Mouse (Mus musculus) lung, postnatal 36 days (tissue): ENCODE data around the gene Gm5114.
"Not testable (repeated sequence)": the region's sequence is repeated elsewhere in the genome, so short reads cannot be mapped to it uniquely, and the experiment has no call there.

Experiments used
- DNase-seq: peaks from one replicate; pipeline ENCODE4 v3.0.0; 2022; ENCODE audit warnings: mixed read lengths

Gm5114 gene

GRCm38 (mm10) chr7:39413060-39413459 is at the start of gene Gm5114:
Gene Gm5114 (minus strand): TSS chr7:39413160.
- DNase-seq = not testable (repeated sequence)

- DNase-seq = peak; percentile 15
These were observed 42.8 kb upstream of the Gm5114 start for GRCm38 (mm10) chr7:39455806-39456205.

- DNase-seq = peak; percentile 95
These were observed 36.5 kb upstream of the Gm5114 start for GRCm38 (mm10) chr7:39449260-39450021.

GRCm38 (mm10) chr7:39448626-39449242 is 35.8 kb upstream of the Gm5114 start:
- no peak for DNase-seq

GRCm38 (mm10) chr7:39441237-39441636 is 28.3 kb upstream of the Gm5114 start:
- DNase-seq = no peak

- no peak for DNase-seq
These were observed 27.4 kb upstream of the Gm5114 start for GRCm38 (mm10) chr7:39440362-39440761.
